Mouse (Mus musculus) mouse embryonic stem cell (cell line): ENCODE data around the gene A2ml1.

Experiments
- in situ Hi-C, 2 experiments: fragments of 300-500 bp; cut with MboI; formaldehyde crosslinking; loops; 1 replicate in 1 of 2; 3 replicates in 1 of 2; pipeline ENCODE4 v1.14.3; 2019 to 2020; ENCODE audit warnings: low sequenced_read_pairs in 2 of 2, low pct_unique_long_range_greater_than_20kb in 1 of 2, mixed read lengths in 1 of 2; ENCODE audit not compliant: unreplicated experiment in 1 of 2

Gene A2ml1

DNA sequence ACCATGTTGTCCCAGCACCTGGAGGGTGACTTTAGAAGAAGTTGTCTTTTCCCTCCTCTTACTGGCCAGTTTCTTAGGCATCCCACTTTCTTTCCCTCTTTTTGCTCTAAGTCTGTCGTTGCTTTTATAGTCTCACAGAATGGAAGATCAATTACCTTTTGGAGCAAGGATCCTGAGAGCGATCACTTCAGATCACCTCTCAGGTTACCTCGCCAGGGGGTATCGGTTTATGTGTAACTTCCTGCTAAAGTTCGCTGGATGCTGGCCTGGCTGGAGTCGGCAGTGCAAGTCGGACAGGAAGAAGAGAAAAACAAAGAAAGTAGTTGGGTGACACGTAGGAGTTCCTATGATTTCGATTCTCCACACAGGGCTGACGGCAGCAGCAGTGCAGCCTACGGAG, at the start of gene A2ml1:
Gene A2ml1 (minus strand): TSS at position 101 of the 400 bp plus-strand sequence.
- in situ Hi-C loops = loop anchor here in 1 of 2 experiments (25.0 kb wide), 1 partner anchor 194 kb away; the partner anchor contains the start of genes Gm44596, Nrip2 and Tex52

DNA sequence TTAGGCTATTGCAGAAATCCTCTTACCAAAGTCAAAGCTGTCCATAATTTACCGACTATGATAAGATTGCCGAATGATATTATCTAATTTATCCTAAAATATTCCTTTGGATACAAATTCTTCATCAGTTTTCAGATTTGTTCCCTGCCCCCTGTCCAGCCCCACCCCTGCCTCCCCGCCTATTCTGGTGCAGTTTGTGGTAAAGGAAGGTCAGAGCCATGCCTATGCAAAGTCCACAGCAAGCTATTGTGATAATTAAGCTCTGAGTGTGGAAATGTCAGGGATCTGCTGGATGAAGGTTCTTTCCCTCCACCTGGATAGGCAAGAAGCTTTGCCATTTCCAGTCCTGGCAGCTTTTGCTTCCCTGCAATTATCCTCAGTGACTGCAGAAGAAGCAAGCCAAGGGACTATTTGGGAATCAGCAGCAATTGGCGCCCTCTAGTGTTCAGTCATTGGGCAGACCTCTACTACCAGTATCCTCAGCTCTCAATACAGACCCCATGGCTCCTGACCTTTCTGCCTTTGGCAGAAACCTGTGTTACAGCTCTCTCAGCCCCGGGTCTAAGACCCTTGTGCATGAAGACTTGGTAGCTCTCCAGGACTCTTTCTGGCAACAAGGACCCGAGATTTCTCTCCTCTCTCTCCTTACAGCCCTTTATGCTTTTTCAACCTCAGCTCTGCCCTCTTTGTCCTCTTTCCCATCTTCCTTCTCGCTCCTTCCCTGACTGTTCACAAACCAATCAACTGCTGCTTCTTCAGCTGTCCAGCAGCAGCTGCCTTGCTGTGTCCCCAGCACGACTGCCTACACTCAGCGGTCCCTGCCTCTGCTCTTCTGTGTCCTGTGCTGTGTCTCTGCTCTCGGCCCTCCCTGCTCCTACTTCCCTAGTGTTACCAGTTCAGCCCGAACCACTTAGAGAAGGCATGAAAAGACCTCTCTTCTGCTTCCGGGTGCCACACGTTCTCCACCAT, 48.6 kb upstream of the A2ml1 start:
- in situ Hi-C loops = loop anchor here (5.0 kb wide), 2 partner anchors 122 to 162 kb away; no protein-coding TSS in a partner anchor

DNA sequence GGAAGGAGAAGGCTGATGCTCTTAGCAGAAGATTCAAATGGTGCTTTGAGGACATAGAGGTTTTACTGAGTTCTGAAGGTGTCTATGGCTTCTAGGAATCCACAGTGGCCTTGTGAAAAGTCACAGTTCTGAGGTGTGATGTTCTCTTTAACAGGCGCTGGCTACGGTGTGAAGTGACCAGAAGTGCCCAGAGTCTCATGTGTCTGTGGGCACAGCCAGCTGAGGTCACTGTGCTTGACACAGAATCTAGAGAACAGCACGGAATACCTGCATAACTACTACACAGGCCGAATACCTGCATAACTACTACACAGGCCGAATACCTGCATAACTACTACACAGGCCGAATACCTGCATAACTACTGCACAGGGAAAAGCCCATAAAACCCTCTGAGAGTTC, 43.8 kb upstream of the A2ml1 start:
- in situ Hi-C loops = loop anchor here (5.0 kb wide), 2 partner anchors 127 to 167 kb away; no protein-coding TSS in a partner anchor

- in situ Hi-C loops = loop anchor here in 1 of 2 experiments (25.0 kb wide), 1 partner anchor 613 kb away; no protein-coding TSS in a partner anchor
These were observed 43.0 kb upstream of the A2ml1 start for GRCm38 (mm10) chr6:128624425-128624824.

GRCm38 (mm10) chr6:128623433-128623832, 42.0 kb upstream of the A2ml1 start, which contains the start of gene Klrb1a:
Klrb1a (minus strand) TSS chr6:128623533.
- in situ Hi-C loops = loop anchor here in 1 of 2 experiments (25.0 kb wide), 1 partner anchor 614 kb away; no protein-coding TSS in a partner anchor

GRCm38 (mm10) chr6:128622733-128623132, 41.3 kb upstream of the A2ml1 start:
- in situ Hi-C loops = loop anchor here in 1 of 2 experiments (25.0 kb wide), 1 partner anchor 615 kb away; no protein-coding TSS in a partner anchor

DNA sequence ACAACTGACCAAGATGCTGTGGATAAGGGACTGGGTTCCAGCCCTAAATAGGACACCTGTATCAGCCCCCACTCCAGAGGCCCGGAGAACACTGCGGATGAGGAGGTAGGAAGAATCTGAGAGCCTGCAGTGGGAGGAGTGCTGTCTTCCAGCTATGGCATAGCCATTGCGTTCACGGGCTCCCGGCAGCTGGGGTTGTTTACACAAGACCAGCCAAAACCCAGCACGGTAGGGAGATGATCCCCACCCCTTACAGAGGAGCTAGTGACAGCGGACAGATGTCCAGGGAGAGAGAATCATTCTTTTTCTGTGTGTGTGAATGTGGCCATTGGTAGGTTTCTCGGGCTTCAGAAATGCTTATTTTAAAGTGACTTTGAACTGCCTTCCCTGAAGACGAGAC, 24.9 kb upstream of the A2ml1 start:
- in situ Hi-C loops = loop anchor here (10.0 to 25.0 kb wide), 2 partner anchors 158 to 631 kb away; no protein-coding TSS in a partner anchor

GRCm38 (mm10) chr6:128604512-128604911, 23.1 kb upstream of the A2ml1 start:
- in situ Hi-C loops = loop anchor here (10.0 to 25.0 kb wide), 2 partner anchors 160 to 633 kb away; no protein-coding TSS in a partner anchor

- in situ Hi-C loops = loop anchor here (10.0 to 25.0 kb wide), 2 partner anchors 162 to 635 kb away; no protein-coding TSS in a partner anchor
These were observed 21.2 kb upstream of the A2ml1 start for GRCm38 (mm10) chr6:128602463-128603201.

GRCm38 (mm10) chr6:128602026-128602425, 20.6 kb upstream of the A2ml1 start:
- in situ Hi-C loops = loop anchor here (10.0 to 25.0 kb wide), 2 partner anchors 163 to 635 kb away; no protein-coding TSS in a partner anchor

- in situ Hi-C loops = loop anchor here in 1 of 2 experiments (25.0 kb wide), 1 partner anchor 212 kb away; the partner anchor contains the start of genes Gm44596, Nrip2 and Tex52
These were observed 18.1 kb upstream of the A2ml1 start for GRCm38 (mm10) chr6:128599555-128599954.

- in situ Hi-C loops = loop anchor here in 1 of 2 experiments (25.0 kb wide), 1 partner anchor 211 kb away; the partner anchor contains the start of genes Gm44596, Nrip2 and Tex52
These were observed 17.0 kb upstream of the A2ml1 start for GRCm38 (mm10) chr6:128598256-128599047.

DNA sequence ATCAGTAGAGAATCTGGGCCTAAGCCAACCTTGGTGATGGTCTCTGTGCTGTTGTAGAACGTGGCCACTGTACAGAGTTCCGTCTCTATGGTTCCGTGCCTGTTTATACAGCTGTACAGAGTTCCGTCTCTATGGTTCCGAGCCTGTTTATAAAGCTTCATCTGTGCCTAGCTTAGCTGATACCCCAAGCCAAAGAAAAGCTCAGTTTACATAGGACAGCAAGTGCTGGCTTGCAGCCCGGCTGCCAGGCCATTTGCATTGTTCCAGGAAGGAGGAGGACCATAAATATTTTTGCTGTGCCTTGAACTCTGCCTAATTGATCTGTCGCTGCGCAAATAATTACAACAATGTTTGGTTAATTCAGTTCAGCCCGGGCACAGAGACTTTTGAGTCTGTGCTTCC, 15.7 kb upstream of the A2ml1 start:
- in situ Hi-C loops = loop anchor here in 1 of 2 experiments (25.0 kb wide), 1 partner anchor 210 kb away; the partner anchor contains the start of genes Gm44596, Nrip2 and Tex52

- in situ Hi-C loops = loop anchor here in 1 of 2 experiments (25.0 kb wide), 1 partner anchor 207 kb away; the partner anchor contains the start of genes Gm44596, Nrip2 and Tex52
These were observed 13.2 kb upstream of the A2ml1 start for GRCm38 (mm10) chr6:128594651-128595050.

GRCm38 (mm10) chr6:128589426-128589825, 8.0 kb upstream of the A2ml1 start:
- in situ Hi-C loops = loop anchor here in 1 of 2 experiments (25.0 kb wide), 1 partner anchor 202 kb away; the partner anchor contains the start of genes Gm44596, Nrip2 and Tex52

DNA sequence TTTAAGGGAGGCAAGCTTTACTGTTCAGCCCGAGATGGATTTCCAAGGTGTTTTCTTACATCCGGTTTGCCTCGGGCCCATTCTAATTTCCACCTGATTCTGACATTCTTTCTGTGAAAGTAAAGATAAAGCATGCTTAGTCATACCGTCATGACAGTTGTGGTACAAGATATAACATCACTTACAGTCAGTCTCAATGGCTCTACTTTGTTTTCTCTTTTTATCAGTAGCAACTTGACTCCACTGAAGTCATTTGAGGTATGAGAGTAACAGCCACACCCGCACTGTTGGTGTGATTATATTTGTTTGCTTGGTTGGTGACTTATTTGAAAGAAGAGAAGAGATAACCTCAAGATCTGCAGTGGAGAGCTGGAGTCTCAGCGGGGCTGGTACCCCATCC, 6.2 kb upstream of the A2ml1 start:
- in situ Hi-C loops = loop anchor here in 1 of 2 experiments (25.0 kb wide), 1 partner anchor 200 kb away; the partner anchor contains the start of genes Gm44596, Nrip2 and Tex52
